Mouse (Mus musculus) cerebellum, adult 9-10 months (tissue): ENCODE measurements around the gene Timm9.

Experiments
- DNase-seq: peaks from one replicate; pipeline ENCODE4 v3.0.0; 2022

Gene Timm9

DNA sequence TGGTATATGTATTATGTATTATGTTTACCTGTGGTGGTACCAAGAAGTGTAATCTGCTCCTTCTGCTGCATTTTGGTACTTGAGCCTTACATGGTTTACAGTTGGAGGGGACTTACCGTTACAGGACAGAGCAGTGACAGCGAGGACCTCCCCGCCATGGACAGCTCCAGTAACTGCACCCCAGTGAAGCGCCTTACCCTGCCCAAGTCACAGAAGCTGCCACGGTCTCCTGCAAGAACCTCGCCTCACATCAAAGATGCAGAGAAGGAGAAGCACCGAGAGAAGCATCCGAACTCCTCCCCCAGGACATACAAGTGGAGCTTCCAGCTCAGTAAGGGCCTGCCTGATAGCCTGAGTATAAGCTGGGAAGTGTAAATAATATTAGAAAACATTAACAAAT is 50.2 kb downstream of the Timm9 start:
- no peak for DNase-seq
